10 mouse cellular contexts compared by ENCODE assay signal in genomic region chr7:71379826-71380825, GRCm38 (mm10). TPM values are rescaled to one million over a fixed set of nuclear protein-coding genes. Genes with fewer than 3 reads are reported as not detected.
DNase-seq lines count a peak whose midpoint lies in the region; ATAC-seq and TF ChIP-seq lines count a peak whose summit lies in the region.
"Had no signal": no experiment of that assay in that cellular context is flagged by ENCODE, and none has a peak within 500 bp of the region (broad histone marks: within the 10 kb centered on the region; RNA-seq: fewer than 3 reads in every experiment).

No protein-coding gene starts in this region.

- H3K9me3 ChIP-seq in heart, embryonic 12.5 days (replicated peaks), result no peaks in the 10 kb centered on the region
- H3K9me3 ChIP-seq in lung, postnatal 0 days (ENCODE audit: low read length), result no peaks in the 10 kb centered on the region
- H3K9me3 ChIP-seq in embryonic facial prominence, embryonic 15.5 days (replicated peaks), result no peaks in the 10 kb centered on the region
- H3K9me3 ChIP-seq: limb, embryonic 15.5 days had no signal

- H3K36me3 ChIP-seq in heart, embryonic 12.5 days, result no peaks in the 10 kb centered on the region
- H3K36me3 ChIP-seq in lung, postnatal 0 days (ENCODE audit: insufficient read depth, low read length), result no peaks in the 10 kb centered on the region
- no peaks in the 10 kb centered on the region for H3K36me3 ChIP-seq in embryonic facial prominence, embryonic 15.5 days
- H3K36me3 ChIP-seq: limb, embryonic 15.5 days had no signal

- DNase-seq in heart, postnatal 25 days (ENCODE audit: low spot score), result no peak
- DNase-seq in lung, postnatal 0 days (ENCODE audit: low spot score), result peak; percentile 79
- DNase-seq in lung, adult 18-20 months, result no peak
- peak; percentile 43 for DNase-seq in retina, embryonic 14.5 days (ENCODE audit: low spot score)
- no peak for DNase-seq in thymus, adult 18-20 months

- 10% methylated on average over 18 of the region's 18 CpGs for WGBS in heart, embryonic 12.5 days
- 23% methylated on average over 18 of the region's 18 CpGs for WGBS in lung, postnatal 0 days
- 23% methylated on average over 18 of the region's 18 CpGs for WGBS in embryonic facial prominence, embryonic 15.5 days

- H3K27ac ChIP-seq in heart, embryonic 12.5 days (ENCODE audit: poor library complexity, severe bottlenecking), result 0 out of 2 replicates have a peak overlapping the region, but pooled peaks have one; percentile 16
- H3K27ac ChIP-seq in lung, postnatal 0 days (ENCODE audit: low read length), result peak overlapping the region; percentile 81
- H3K27ac ChIP-seq in embryonic facial prominence, embryonic 15.5 days (replicated peaks), result no peak overlapping the region
- H3K27ac ChIP-seq: limb, embryonic 15.5 days had no signal

- ATAC-seq in heart, embryonic 12.5 days (ENCODE audit: insufficient number of reproducible peaks, low FRiP score), result no peak
- ATAC-seq in lung, postnatal 0 days, result no peak
- no peak for ATAC-seq in embryonic facial prominence, embryonic 15.5 days (ENCODE audit: insufficient number of reproducible peaks, low FRiP score, low TSS enrichment, low read depth)
- no peak for ATAC-seq in erythroid progenitor cell, adult 5-6 weeks (replicated peaks; ENCODE audit: low FRiP score, poor library complexity, severe bottlenecking)
- ATAC-seq: CD4-positive, CD25-positive, alpha-beta regulatory T cell, adult 4 months had no signal

- intact Hi-C loops in heart, postnatal 25 days (cut with DNase I), result loop anchor here (2.0 to 10.0 kb wide), 6 partner anchors 29 to 1015 kb away; partner anchors contain the start of gene Nr2f2

- H3K4me2 ChIP-seq in heart, embryonic 12.5 days, result peak overlapping the region; percentile 40
- H3K4me2 ChIP-seq in lung, postnatal 0 days (replicated peaks; ENCODE audit: low read depth, low read length), result 0 out of 2 replicates have a peak overlapping the region, but pooled peaks have one; percentile 15
- 0 out of 2 replicates have a peak overlapping the region, but pooled peaks have one; percentile 0 for H3K4me2 ChIP-seq in embryonic facial prominence, embryonic 15.5 days (replicated peaks)
- H3K4me2 ChIP-seq: limb, embryonic 15.5 days had no signal

- no peaks in the 10 kb centered on the region for H3K27me3 ChIP-seq in heart, embryonic 12.5 days (replicated peaks)
- H3K27me3 ChIP-seq in lung, postnatal 0 days (replicated peaks; ENCODE audit: insufficient read depth, low read length), result no peaks in the 10 kb centered on the region
- H3K27me3 ChIP-seq in embryonic facial prominence, embryonic 15.5 days, result no peaks in the 10 kb centered on the region
- H3K27me3 ChIP-seq: limb, embryonic 15.5 days had no signal

- no peak overlapping the region for H3K4me3 ChIP-seq in heart, embryonic 12.5 days
- no peak overlapping the region for H3K4me3 ChIP-seq in lung, postnatal 0 days (ENCODE audit: low read depth, low read length)
- no peak overlapping the region for H3K4me3 ChIP-seq in embryonic facial prominence, embryonic 15.5 days (replicated peaks)
- H3K4me3 ChIP-seq: limb, embryonic 15.5 days had no signal

- 0 out of 2 replicates have a peak overlapping the region, but pooled peaks have one; percentile 6 for H3K9ac ChIP-seq in heart, embryonic 12.5 days
- H3K9ac ChIP-seq in lung, postnatal 0 days (replicated peaks; ENCODE audit: low read depth), result no peak overlapping the region
- no peak overlapping the region for H3K9ac ChIP-seq in embryonic facial prominence, embryonic 15.5 days
- H3K9ac ChIP-seq: limb, embryonic 15.5 days had no signal

- no peak for TF ChIP-seq EP300 in lung, postnatal 0 days (IDR thresholded peaks at IDR 0.05)

- peaks cover 34% of the 10 kb centered on the region for H3K4me1 ChIP-seq in heart, embryonic 12.5 days (replicated peaks)
- H3K4me1 ChIP-seq in lung, postnatal 0 days (ENCODE audit: insufficient read depth, low read depth, low read length), result no peaks in the 10 kb centered on the region; the same call in 1 of the 2 replicates
- peaks cover 12% of the 10 kb centered on the region; the same call in 1 of the 2 replicates for H3K4me1 ChIP-seq in embryonic facial prominence, embryonic 15.5 days

- TF ChIP-seq CTCF in lung, postnatal 0 days (IDR thresholded peaks at IDR 0.05), result no peak

RNA-seq across cellular contexts. Expression of gene Gm10295, which starts 28.8 kb away (rescaled TPM):
- polyA plus RNA-seq in heart, embryonic 12.5 days (2016; fragmentation: Nextera tagmentation; extraction: Ambion mirVana), result not detected in 2 replicates
- total RNA-seq in heart, postnatal 25 days (2021), result not detected
- not detected in 2 replicates for polyA plus RNA-seq in lung, postnatal 0 days (2015; fragmentation: Nextera tagmentation; extraction: Ambion mirVana)
- not detected in 2 replicates for polyA plus RNA-seq in embryonic facial prominence, embryonic 15.5 days (2015; fragmentation: Nextera tagmentation; extraction: Ambion mirVana)
- total RNA-seq in erythroid progenitor cell, adult 5-6 weeks (2015; ENCODE audit: low replicate concordance), result not detected in 2 replicates
- total RNA-seq in erythroid progenitor cell, adult 5-6 weeks (2017; ENCODE audit: low replicate concordance), result not detected in 2 replicates
- polyA plus RNA-seq: CD4-positive, CD25-positive, alpha-beta regulatory T cell, adult 4 months; limb, embryonic 15.5 days had no signal

Comparison
In these comparisons a context has a peak if more than half of its experiments do, and no peak if none do; other contexts are left out.
1. DNase-seq: peak in lung, postnatal 0 days (single experiment) and retina, embryonic 14.5 days (single experiment); none in heart, postnatal 25 days (single experiment), lung, adult 18-20 months (0 of 2) and thymus, adult 18-20 months (0 of 2).
2. Peak in every context shown above with its lines, with median percentiles within 50 percentile points of each other: H3K4me2 ChIP-seq.